Mouse (Mus musculus): ENCODE measurements around the gene Prmt8.

DNA sequence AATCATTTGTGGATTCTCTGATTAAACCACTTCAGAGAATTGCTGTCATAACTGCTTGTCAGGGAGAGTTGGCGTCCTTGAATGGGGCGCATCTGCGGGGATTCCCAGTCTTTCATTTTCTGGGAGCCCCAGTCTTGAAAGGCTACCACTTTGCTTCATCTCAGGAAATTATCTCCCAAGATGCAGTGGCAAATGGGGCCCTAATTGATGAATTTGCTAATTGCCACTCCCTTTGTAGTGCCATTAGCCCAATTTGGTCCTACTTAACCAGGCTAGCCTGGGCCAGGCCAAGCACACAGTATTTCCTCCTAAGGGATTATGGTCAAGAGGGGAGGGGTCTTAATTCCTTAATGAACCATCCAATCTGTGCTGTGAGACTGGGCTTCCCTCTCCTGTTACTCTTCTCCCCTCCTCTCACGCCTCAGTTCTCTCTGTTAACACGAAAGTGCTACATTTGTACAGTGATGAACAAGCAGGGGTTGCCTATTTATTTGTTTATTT is 11.6 kb downstream of the Prmt8 start:
- TF ChIP-seq POLR2A (IDR thresholded peaks at IDR 0.05; ENCODE audit: low read depth, low read length) (no peak), CTCF (conservative IDR thresholded peaks at IDR 0.05; ENCODE audit: insufficient read depth, insufficient read length, low read depth, low read length) (no peak)
